Mouse (Mus musculus): ENCODE results near the gene Cpsf6.
"Not testable (repeated sequence)": the region's sequence is repeated elsewhere in the genome, so short reads cannot be mapped to it uniquely, and the experiment has no call there.

GRCm38 (mm10) chr10:117392397-117392796, 12.6 kb upstream of the Cpsf6 start:
- not testable (repeated sequence) for TF ChIP-seq MAX (IDR thresholded peaks at IDR 0.05; ENCODE audit: low read depth); POLR2A (IDR thresholded peaks at IDR 0.05; ENCODE audit: insufficient read length, low read depth); MYOD1 (IDR thresholded peaks at IDR 0.05; ENCODE audit: control insufficient read depth in 1 of 3, insufficient read length in 2 of 3, low read depth in 2 of 3); MYOG (IDR thresholded peaks at IDR 0.05; ENCODE audit: control insufficient read depth in 1 of 3, insufficient read depth in 1 of 3, insufficient read length in 2 of 3, low read depth in 2 of 3); E2F4 (IDR thresholded peaks at IDR 0.05; ENCODE audit: insufficient read depth); CEBPB (IDR thresholded peaks at IDR 0.05; ENCODE audit: insufficient read depth, poor library complexity, severe bottlenecking)

Measured in myocyte (in vitro differentiated cells).